17 mouse cellular contexts compared by ENCODE assay signal in the genomic region with DNA sequence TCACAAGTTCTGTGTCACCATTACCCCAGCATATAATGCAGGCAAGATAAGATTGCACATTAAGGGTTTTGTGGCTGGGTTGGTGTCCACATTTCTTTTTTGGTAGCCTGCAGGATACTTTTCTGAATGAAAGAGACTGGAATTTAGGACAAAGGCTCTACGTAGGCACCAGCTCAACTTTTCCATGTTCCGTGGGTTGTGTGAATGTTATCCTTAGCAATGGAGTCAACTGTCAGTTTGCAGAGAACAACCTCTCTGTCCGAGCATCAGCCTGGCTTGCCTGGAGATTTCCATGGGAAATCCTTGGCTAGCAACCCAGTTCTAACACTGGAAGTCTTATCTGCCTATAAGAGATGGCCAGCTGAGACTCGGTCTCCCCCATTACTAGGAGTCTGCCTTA.
"Had no signal": no experiment of that assay in that cellular context is flagged by ENCODE, and none has a peak within 500 bp of the region (broad histone marks: within the 10 kb centered on the region; RNA-seq: fewer than 3 reads in every experiment).

No protein-coding gene starts in this region.

- ATAC-seq: liver, embryonic 12.5 days; liver, postnatal 0 days; lung, postnatal 0 days; midbrain, embryonic 13.5 days; midbrain, embryonic 15.5 days; midbrain, embryonic 16.5 days had no signal

- DNase-seq: left cerebral cortex, postnatal 4 days; liver; liver, embryonic 13.5 days; liver, postnatal 0 days; lung, adult 18-20 months; lung, adult 2 months; lung, embryonic 14.5 days; lung, postnatal 10 days; lung, postnatal 14 days; lung, postnatal 36 days; lung, postnatal 4 days; midbrain, embryonic 14.5 days had no signal
